Mouse (Mus musculus) embryonic facial prominence, embryonic 11.5 days (tissue): ENCODE measurements around the gene Gm4141. TPM values are rescaled to one million over a fixed set of nuclear protein-coding genes. Genes with fewer than 3 reads are reported as not detected.
"Not testable (repeated sequence)": the region's sequence is repeated elsewhere in the genome, so short reads cannot be mapped to it uniquely, and the experiment has no call there.

Source experiments
- ATAC-seq: fragments of 200-750 bp; cut with Nextera tagmentation; replicated peaks from 2 replicates; pipeline ENCODE4 v1.8.0; 2017; ENCODE audit warnings: low read depth; ENCODE audit not compliant: insufficient number of reproducible peaks, low FRiP score, low TSS enrichment
- DNase-seq: peaks from one replicate; pipeline ENCODE4 v3.0.0-alpha.2; 2015; ENCODE audit warnings: low spot score
- H3K27ac ChIP-seq: fragments of 300-500 bp; sonication (generic); replicated peaks from 2 replicates; pipeline ENCODE4 v1.5.1; 2014; ENCODE audit warnings: mild to moderate bottlenecking, low read depth, low read length, control low read depth
- H3K27me3 ChIP-seq: fragments of 300-500 bp; sonication (generic); 2 replicates; pipeline ENCODE4 v1.6.1; 2014; ENCODE audit warnings: mild to moderate bottlenecking, low read length, moderate library complexity, mixed read lengths; ENCODE audit not compliant: control insufficient read depth, insufficient read depth
- H3K36me3 ChIP-seq: fragments of 300-500 bp; sonication (generic); replicated peaks from 2 replicates; pipeline ENCODE4 v1.6.1; 2014; ENCODE audit warnings: low read depth, mild to moderate bottlenecking, low read length, moderate library complexity, mixed read lengths; ENCODE audit not compliant: control insufficient read depth, insufficient read depth
- H3K4me1 ChIP-seq: fragments of 300-500 bp; sonication (generic); 2 replicates; pipeline ENCODE4 v1.6.1; 2014; ENCODE audit warnings: low read length, mixed read lengths; ENCODE audit not compliant: control insufficient read depth, insufficient read depth
- H3K4me2 ChIP-seq: fragments of 300-500 bp; sonication (generic); 2 replicates; pipeline ENCODE4 v1.6.1; 2014; ENCODE audit warnings: low read depth, mild to moderate bottlenecking, control low read depth, low read length, moderate library complexity
- H3K4me3 ChIP-seq: fragments of 300-500 bp; sonication (generic); 2 replicates; pipeline ENCODE4 v1.5.1; 2014; ENCODE audit warnings: low read depth, low read length, control low read depth
- H3K9ac ChIP-seq: fragments of 300-500 bp; sonication (generic); replicated peaks from 2 replicates; pipeline ENCODE4 v1.6.1; 2014; ENCODE audit warnings: mild to moderate bottlenecking, control low read depth, low read length
- H3K9me3 ChIP-seq: fragments of 300-500 bp; sonication (generic); replicated peaks from 2 replicates; pipeline ENCODE4 v1.6.1; 2016; ENCODE audit warnings: mild to moderate bottlenecking, low read length, inconsistent platforms, mixed read lengths; ENCODE audit not compliant: control insufficient read depth
- WGBS: fragments of 180-500 bp; shearing (Covaris S2); extraction: QIAGEN DNeasy Blood & Tissue Kit; methylation state at CpG from one replicate; pipeline ENCODE4 v1.1.7; 2014; 5-methylcytosine and 5-hydroxymethylcytosine counted together
- polyA plus RNA-seq: library from polyadenylated mRNA; unstranded; fragments of >200 nt; fragmentation: Nextera tagmentation; extraction: Ambion mirVana; gene quantifications from 2 replicates; pipeline ENCODE4 v1.2.1, GENCODE M21; 2014

Gm4141 gene
- polyA plus RNA-seq, result not detected in 2 replicates

- not testable (repeated sequence) for H3K9me3 ChIP-seq, H3K4me2 ChIP-seq, DNase-seq, H3K27me3 ChIP-seq, H3K4me3 ChIP-seq, H3K27ac ChIP-seq, ATAC-seq, H3K36me3 ChIP-seq, H3K9ac ChIP-seq, H3K4me1 ChIP-seq
- WGBS, result no CpG with 5 or more reads among the region's 3 CpGs
Measured at GRCm38 (mm10) chr7:20576141-20576540, at the start of gene Gm4141. TSS of gene Gm4141 (minus strand) at chr7:20576241.

GRCm38 (mm10) chr7:20598921-20599320 lies 22.9 kb upstream of the Gm4141 start, which contains the start of gene Gm4513:
TSS of gene Gm4513 (minus strand) at chr7:20599021.
- ATAC-seq, H3K27me3 ChIP-seq, H3K9me3 ChIP-seq, H3K27ac ChIP-seq, H3K9ac ChIP-seq, DNase-seq, H3K36me3 ChIP-seq, H3K4me1 ChIP-seq, H3K4me2 ChIP-seq, H3K4me3 ChIP-seq: not testable (repeated sequence)
- WGBS, result 85% methylated on average over 3 of the region's 5 CpGs

DNA sequence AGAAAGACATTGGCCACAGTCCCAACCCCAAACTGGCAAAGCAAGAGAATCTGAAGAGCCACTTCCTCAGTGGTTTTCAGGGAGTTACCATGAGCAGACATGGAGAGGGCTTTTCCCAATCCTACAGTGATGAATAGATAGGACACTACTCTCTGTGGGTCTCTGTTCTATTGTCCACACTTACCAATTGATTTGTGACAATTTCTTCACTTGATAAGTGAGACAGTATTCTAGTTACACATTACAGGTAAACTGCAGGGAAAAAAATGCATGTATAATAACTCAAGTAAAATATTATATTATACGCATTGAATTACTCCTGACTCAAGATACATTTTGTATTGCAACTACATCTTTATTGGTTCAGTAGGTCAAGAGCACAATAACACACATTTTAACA lies 30.4 kb downstream of the Gm4141 start, which contains the start of gene Gm5726:
Gene Gm5726, minus strand, starts transcription at position 101 of the 400 bp plus-strand sequence.
- not testable (repeated sequence) for H3K27me3 ChIP-seq, H3K9me3 ChIP-seq, H3K27ac ChIP-seq, H3K9ac ChIP-seq, ATAC-seq, DNase-seq, H3K4me1 ChIP-seq, H3K4me3 ChIP-seq, H3K36me3 ChIP-seq, H3K4me2 ChIP-seq
- WGBS, result no CpG with 5 or more reads among the region's 1 CpGs

GRCm38 (mm10) chr7:20533537-20533936 lies 42.5 kb downstream of the Gm4141 start, which contains the start of gene Vmn1r104:
TSS of gene Vmn1r104 (plus strand) at chr7:20533837.
- H3K9ac ChIP-seq, H3K4me3 ChIP-seq, H3K27ac ChIP-seq, H3K4me1 ChIP-seq, DNase-seq, ATAC-seq, H3K27me3 ChIP-seq, H3K4me2 ChIP-seq, H3K9me3 ChIP-seq, H3K36me3 ChIP-seq: not testable (repeated sequence)
- WGBS, result no CpG with 5 or more reads among the region's 3 CpGs

Other genes starting within 250 kb of the Gm4141 start
- not detected in 2 replicates for gene Gm4133, start 242.2 kb downstream of the Gm4141 start, polyA plus RNA-seq
- not detected in 2 replicates for gene Gm5728, start 200.8 kb downstream of the Gm4141 start, polyA plus RNA-seq
- not detected in 2 replicates for gene Vmn1r100, start 158.3 kb downstream of the Gm4141 start, polyA plus RNA-seq
- gene Vmn1r101, start 133.6 kb downstream of the Gm4141 start, polyA plus RNA-seq, result not detected in 2 replicates
- gene Gm10670, start 101.3 kb downstream of the Gm4141 start, polyA plus RNA-seq, result not detected in 2 replicates
- gene Vmn1r103, start 65.7 kb downstream of the Gm4141 start, polyA plus RNA-seq, result not detected in 2 replicates
- not detected in 2 replicates for gene Vmn1r104, start 42.4 kb downstream of the Gm4141 start, polyA plus RNA-seq
- gene Gm5726, start 30.5 kb downstream of the Gm4141 start, polyA plus RNA-seq, result not detected in 2 replicates
- gene Gm4513, start 22.8 kb upstream of the Gm4141 start, polyA plus RNA-seq, result not detected in 2 replicates
- gene Vmn1r107, start 92.7 kb upstream of the Gm4141 start, polyA plus RNA-seq, result not detected in 2 replicates
- gene Vmn1r111, start 127.0 kb upstream of the Gm4141 start, polyA plus RNA-seq, result not detected in 2 replicates
- gene Gm10668, start 154.4 kb upstream of the Gm4141 start, polyA plus RNA-seq, result not detected in 2 replicates
- not detected in 2 replicates for gene Vmn1r112, start 194.9 kb upstream of the Gm4141 start, polyA plus RNA-seq
- gene Vmn1r113, start 211.0 kb upstream of the Gm4141 start, polyA plus RNA-seq, result not detected in 2 replicates
- gene Vmn1r114, start 235.9 kb upstream of the Gm4141 start, polyA plus RNA-seq, result not detected in 2 replicates